Mouse (Mus musculus) C2C12 (cell line): ENCODE measurements at regions not wholly inside any gene's neighbourhood (a gene's known extent, or its start where the extent isn't known, plus 50 kb on each side); places are given as distances from the start of the nearest gene placed in this dataset.
"Not testable (repeated sequence)": the region's sequence is repeated elsewhere in the genome, so short reads cannot be mapped to it uniquely, and the experiment has no call there.

ENCODE experiments used
- H3K27me3 ChIP-seq: one replicate; pipeline ENCODE4 v1.6.1; 2011; ENCODE audit not compliant: control insufficient read depth, insufficient read depth, insufficient read length
- H3K36me3 ChIP-seq: one replicate; pipeline ENCODE4 v1.6.1; 2011; ENCODE audit not compliant: control insufficient read depth, insufficient read depth
- H3K4me3 ChIP-seq: one replicate; pipeline ENCODE4 v1.5.1; 2011; ENCODE audit warnings: mild to moderate bottlenecking, control low read depth; ENCODE audit not compliant: poor library complexity, insufficient read depth, severe bottlenecking
- H3K79me2 ChIP-seq: one replicate; pipeline ENCODE4 v1.6.1; 2011; ENCODE audit not compliant: control insufficient read depth, insufficient read depth
- H3K79me3 ChIP-seq: one replicate; pipeline ENCODE4 v1.6.1; 2011; ENCODE audit warnings: low read depth, control low read depth
- H3ac ChIP-seq: one replicate; pipeline ENCODE3; 2011; ENCODE audit warnings: low read depth; ENCODE audit not compliant: control insufficient read depth, insufficient read length
- CEBPB ChIP-seq: IDR thresholded peaks from one replicate; pipeline ENCODE4 v1.6.1; 2011; ENCODE audit warnings: low read depth, mild to moderate bottlenecking, control low read depth, moderate library complexity
- CTCF ChIP-seq: IDR thresholded peaks from one replicate; pipeline ENCODE4 v1.5.1; 2011; ENCODE audit not compliant: control insufficient read depth, insufficient read depth, insufficient read length
- FOSL1 ChIP-seq: IDR thresholded peaks from one replicate; pipeline ENCODE4 v1.8.0; 2011; ENCODE audit warnings: mild to moderate bottlenecking, low read length; ENCODE audit not compliant: poor library complexity, insufficient read depth, severe bottlenecking
- MAX ChIP-seq: IDR thresholded peaks from one replicate; pipeline ENCODE4 v1.6.1; 2011; ENCODE audit warnings: mild to moderate bottlenecking, control low read depth
- MYOD1 ChIP-seq: IDR thresholded peaks from one replicate; pipeline ENCODE4 v1.6.1; 2011; ENCODE audit warnings: low read depth; ENCODE audit not compliant: control insufficient read depth, insufficient read length
- MYOG ChIP-seq: IDR thresholded peaks from one replicate; pipeline ENCODE4 v1.6.1; 2011; ENCODE audit not compliant: control insufficient read depth, insufficient read length; ENCODE audit errors: extremely low read depth
- USF1 ChIP-seq: IDR thresholded peaks from one replicate; pipeline ENCODE4 v1.6.1; 2011; ENCODE audit warnings: low read depth, mild to moderate bottlenecking, control low read depth, moderate library complexity

- not testable (repeated sequence) for H3K79me3 ChIP-seq, H3ac ChIP-seq, H3K4me3 ChIP-seq, H3K36me3 ChIP-seq, H3K79me2 ChIP-seq, H3K27me3 ChIP-seq
Observed at GRCm38 (mm10) chr17:9066633-9067032, 78.5 kb downstream of the 1700010I14Rik start.

GRCm38 (mm10) chr17:9068859-9069602 lies 80.9 kb downstream of the 1700010I14Rik start:
- Histone ChIP-seq H3K27me3 (no peaks in the 10 kb centered on the region), H3K4me3 (no peak overlapping the region), H3ac (no peak overlapping the region), H3K36me3 (no peaks in the 10 kb centered on the region), H3K79me2 (no peaks in the 10 kb centered on the region), H3K79me3 (no peaks in the 10 kb centered on the region)
- TF ChIP-seq USF1 = no peak
- TF ChIP-seq CTCF = no peak
- TF ChIP-seq MYOD1 = no peak
- no peak for TF ChIP-seq FOSL1
- TF ChIP-seq MYOG = no peak
- no peak for TF ChIP-seq CEBPB
- no peak for TF ChIP-seq MAX

GRCm38 (mm10) chr17:9083629-9084028 lies 95.5 kb downstream of the 1700010I14Rik start:
- TF ChIP-seq CEBPB (no peak), MYOG (no peak), MYOD1 (no peak), FOSL1 (no peak), USF1 (no peak), CTCF (no peak), MAX (no peak)
- H3K36me3 ChIP-seq = no peaks in the 10 kb centered on the region
- no peak overlapping the region for H3K4me3 ChIP-seq
- H3ac ChIP-seq = no peak overlapping the region
- no peaks in the 10 kb centered on the region for H3K27me3 ChIP-seq
- H3K79me3 ChIP-seq = no peaks in the 10 kb centered on the region
- H3K79me2 ChIP-seq = no peaks in the 10 kb centered on the region

GRCm38 (mm10) chr17:9127866-9128265 lies 139.7 kb downstream of the 1700010I14Rik start:
- Histone ChIP-seq H3ac (no peak overlapping the region), H3K79me3 (no peaks in the 10 kb centered on the region), H3K79me2 (no peaks in the 10 kb centered on the region), H3K4me3 (no peak overlapping the region), H3K27me3 (no peaks in the 10 kb centered on the region), H3K36me3 (no peaks in the 10 kb centered on the region)
- TF ChIP-seq FOSL1 = no peak
- no peak for TF ChIP-seq CEBPB
- TF ChIP-seq MAX = no peak
- no peak for TF ChIP-seq CTCF
- no peak for TF ChIP-seq MYOG
- no peak for TF ChIP-seq MYOD1
- no peak for TF ChIP-seq USF1

GRCm38 (mm10) chr17:9145605-9146223 lies 157.6 kb downstream of the 1700010I14Rik start:
- Histone ChIP-seq H3K79me3 (no peaks in the 10 kb centered on the region), H3K36me3 (no peaks in the 10 kb centered on the region), H3K27me3 (no peaks in the 10 kb centered on the region), H3ac (no peak overlapping the region), H3K79me2 (no peaks in the 10 kb centered on the region), H3K4me3 (no peak overlapping the region)
- no peak for TF ChIP-seq CEBPB

- Histone ChIP-seq H3K36me3 (no peaks in the 10 kb centered on the region), H3K79me2 (no peaks in the 10 kb centered on the region), H3K79me3 (no peaks in the 10 kb centered on the region), H3K27me3 (no peaks in the 10 kb centered on the region), H3ac (no peak overlapping the region), H3K4me3 (no peak overlapping the region)
- no peak for TF ChIP-seq CEBPB
- TF ChIP-seq FOSL1 = no peak
- TF ChIP-seq CTCF = no peak
- TF ChIP-seq MYOG = no peak
- no peak for TF ChIP-seq MYOD1
- no peak for TF ChIP-seq MAX
- no peak for TF ChIP-seq USF1
Observed at GRCm38 (mm10) chr17:9150654-9151053, 162.5 kb downstream of the 1700010I14Rik start.
